Mouse (Mus musculus) kidney, adult 2 months (tissue): Measurements from ENCODE around the gene Sox18. TPM values are rescaled to one million over a fixed set of nuclear protein-coding genes. Genes with fewer than 3 reads are reported as not detected.

Experiments
- DNase-seq: peaks from one replicate; pipeline ENCODE4 v3.0.0; 2021
- H3K27ac ChIP-seq: fragments of 200-500 bp; 2 replicates; pipeline ENCODE4 v1.5.1; 2012; ENCODE audit warnings: low read depth, low read length, control low read depth, inconsistent platforms; ENCODE audit not compliant: insufficient read depth
- H3K27me3 ChIP-seq: fragments of 200-500 bp; replicated peaks from 2 replicates; pipeline ENCODE4 v1.6.1; 2012; ENCODE audit warnings: mild to moderate bottlenecking, moderate library complexity, low read length, inconsistent platforms; ENCODE audit not compliant: control insufficient read depth, insufficient read depth
- H3K36me3 ChIP-seq: fragments of 200-500 bp; 2 replicates; pipeline ENCODE4 v1.6.1; 2012; ENCODE audit warnings: mild to moderate bottlenecking, moderate library complexity, low read length, inconsistent platforms; ENCODE audit not compliant: control insufficient read depth, insufficient read depth
- H3K4me1 ChIP-seq: fragments of 200-500 bp; 2 replicates; pipeline ENCODE4 v1.6.1; 2011; ENCODE audit warnings: low read length; ENCODE audit not compliant: control insufficient read depth, insufficient read depth
- H3K4me3 ChIP-seq: fragments of 200-500 bp; 2 replicates; pipeline ENCODE4 v1.5.1; 2011; ENCODE audit warnings: mild to moderate bottlenecking, low read depth, low read length, control low read depth; ENCODE audit not compliant: insufficient read depth
- CTCF ChIP-seq: fragments of 200-500 bp; conservative IDR thresholded peaks from 2 replicates; pipeline ENCODE4 v1.5.1; 2011; ENCODE audit warnings: low read depth, mild to moderate bottlenecking, control low read depth, low read length, moderate library complexity, mixed read lengths; ENCODE audit not compliant: insufficient read depth, insufficient read length
- POLR2A ChIP-seq: fragments of 200-500 bp; IDR thresholded peaks from one replicate; pipeline ENCODE4 v1.6.1; 2011; ENCODE audit warnings: low read depth, low read length, control low read depth
- WGBS: fragments of 180-500 bp; shearing (Covaris S2); methylation state at CpG from one replicate; pipeline ENCODE4 v1.1.7; 2018; 5-methylcytosine and 5-hydroxymethylcytosine counted together
- polyA plus RNA-seq: library from polyadenylated mRNA; depleted of rRNA; stranded (reverse); fragments of >200 nt; gene quantifications from 2 replicates; pipeline ENCODE4 v1.2.3, GENCODE M21; 2012; rRNA removed

Gene Sox18
- 53.9 and 59.0 TPM in 2 replicates for polyA plus RNA-seq

- Histone ChIP-seq H3K36me3 (no peaks in the 10 kb centered on the region), H3K27me3 (no peaks in the 10 kb centered on the region; the same call in 1 of the 2 replicates), H3K4me3 (peak within 1 kb of the TSS; percentile 34), H3K4me1 (no peaks in the 10 kb centered on the region), H3K27ac (peak within 1 kb of the TSS; percentile 66)
- WGBS = 1% methylated on average over 43 of the region's 43 CpGs
- TF ChIP-seq CTCF = no peak
- peak; percentile 96 for TF ChIP-seq POLR2A
- DNase-seq = peak; percentile 85
Measured at GRCm38 (mm10) chr2:181671326-181671725, at the start of gene Sox18. TSS of gene Sox18 (minus strand) at chr2:181671640.

GRCm38 (mm10) chr2:181721200-181721599 is 49.8 kb upstream of the Sox18 start:
- no peaks in the 10 kb centered on the region for H3K4me1 ChIP-seq
- H3K4me3 ChIP-seq = no peak overlapping the region
- H3K36me3 ChIP-seq = no peaks in the 10 kb centered on the region
- no peak for TF ChIP-seq CTCF
- H3K27ac ChIP-seq = no peak overlapping the region
- DNase-seq = no peak
- H3K27me3 ChIP-seq = no peaks in the 10 kb centered on the region

- TF ChIP-seq POLR2A (no peak), CTCF (no peak)
- no peaks in the 10 kb centered on the region for H3K36me3 ChIP-seq
- no peaks in the 10 kb centered on the region for H3K4me1 ChIP-seq
- H3K4me3 ChIP-seq = no peak overlapping the region
- no peak for DNase-seq
- 23% methylated on average over 3 of the region's 3 CpGs for WGBS
- no peaks in the 10 kb centered on the region for H3K27me3 ChIP-seq
- H3K27ac ChIP-seq = no peak overlapping the region
Measured at GRCm38 (mm10) chr2:181720061-181720460, 48.6 kb upstream of the Sox18 start.

- DNase-seq = no peak
- WGBS = 43% methylated on average over 3 of the region's 3 CpGs
- H3K4me3 ChIP-seq = no peak overlapping the region
- H3K36me3 ChIP-seq = no peaks in the 10 kb centered on the region
- no peaks in the 10 kb centered on the region for H3K27me3 ChIP-seq
- TF ChIP-seq CTCF (no peak), POLR2A (no peak)
- H3K27ac ChIP-seq = no peak overlapping the region
- H3K4me1 ChIP-seq = no peaks in the 10 kb centered on the region
Measured at GRCm38 (mm10) chr2:181716991-181717390, 45.6 kb upstream of the Sox18 start.

GRCm38 (mm10) chr2:181715382-181715781 is 43.9 kb upstream of the Sox18 start:
- no peak overlapping the region for H3K27ac ChIP-seq
- H3K36me3 ChIP-seq = no peaks in the 10 kb centered on the region
- H3K4me1 ChIP-seq = no peaks in the 10 kb centered on the region
- no peaks in the 10 kb centered on the region for H3K27me3 ChIP-seq
- DNase-seq = no peak
- H3K4me3 ChIP-seq = no peak overlapping the region
- no peak for TF ChIP-seq POLR2A
- WGBS = 77% methylated on average over 3 of the region's 3 CpGs

- 6% methylated on average over 7 of the region's 7 CpGs for WGBS
- H3K27me3 ChIP-seq = no peaks in the 10 kb centered on the region
- H3K36me3 ChIP-seq = no peaks in the 10 kb centered on the region
- no peak within 1 kb of the TSS for H3K27ac ChIP-seq
- no peak for DNase-seq
- TF ChIP-seq POLR2A = no peak
- TF ChIP-seq CTCF = no peak
- H3K4me3 ChIP-seq = no peak within 1 kb of the TSS
- no peaks in the 10 kb centered on the region for H3K4me1 ChIP-seq
Measured at GRCm38 (mm10) chr2:181714903-181715326, 43.5 kb upstream of the Sox18 start, which contains the start of gene Oprl1. TSS of gene Oprl1 (plus strand) at chr2:181715016.

- H3K27me3 ChIP-seq = no peaks in the 10 kb centered on the region
- no peaks in the 10 kb centered on the region for H3K4me1 ChIP-seq
- no peak for TF ChIP-seq POLR2A
- no peak for TF ChIP-seq CTCF
- H3K27ac ChIP-seq = no peak overlapping the region
- no peak overlapping the region for H3K4me3 ChIP-seq
- H3K36me3 ChIP-seq = no peaks in the 10 kb centered on the region
- DNase-seq = no peak
- WGBS = 86% methylated on average over 1 of the region's 1 CpGs
Measured at GRCm38 (mm10) chr2:181713749-181714148, 42.3 kb upstream of the Sox18 start.

GRCm38 (mm10) chr2:181706668-181707067 is 35.2 kb upstream of the Sox18 start:
- Histone ChIP-seq H3K4me1 (no peaks in the 10 kb centered on the region), H3K27ac (no peak overlapping the region), H3K27me3 (no peaks in the 10 kb centered on the region), H3K4me3 (no peak overlapping the region), H3K36me3 (no peaks in the 10 kb centered on the region)
- DNase-seq = peak; percentile 20
- no peak for TF ChIP-seq CTCF
- TF ChIP-seq POLR2A = no peak
- WGBS = 41% methylated on average over 4 of the region's 4 CpGs
